Mouse (Mus musculus) megakaryocyte, adult 5-6 weeks (primary cell): ENCODE measurements around the gene Gpnmb. TPM values are rescaled to one million over a fixed set of nuclear protein-coding genes. Genes with fewer than 3 reads are reported as not detected.
A peak's percentile ranks its signal among the peaks of the same experiment; 100 is the strongest.

ENCODE experiments used
- ATAC-seq: 2 replicates; pipeline ENCODE4 v1.8.0; 2016; ENCODE audit warnings: mild to moderate bottlenecking, inconsistent platforms; ENCODE audit not compliant: poor library complexity, severe bottlenecking
- total RNA-seq, 2 experiments: library from RNA; stranded (forward) in 1 of 2; stranded (reverse) in 1 of 2; fragments of 153-499, 151-499 nt in 1 of 2; fragments of 221-1000, 200-1000 nt in 1 of 2; gene quantifications; 2 replicates each; pipeline versions ENCODE4 v1.2.3 to v1.2.4; 2015 to 2017

The Gpnmb gene
- total RNA-seq, 2 experiments from 2014 or later: 0.81 to 0.94 TPM

DNA sequence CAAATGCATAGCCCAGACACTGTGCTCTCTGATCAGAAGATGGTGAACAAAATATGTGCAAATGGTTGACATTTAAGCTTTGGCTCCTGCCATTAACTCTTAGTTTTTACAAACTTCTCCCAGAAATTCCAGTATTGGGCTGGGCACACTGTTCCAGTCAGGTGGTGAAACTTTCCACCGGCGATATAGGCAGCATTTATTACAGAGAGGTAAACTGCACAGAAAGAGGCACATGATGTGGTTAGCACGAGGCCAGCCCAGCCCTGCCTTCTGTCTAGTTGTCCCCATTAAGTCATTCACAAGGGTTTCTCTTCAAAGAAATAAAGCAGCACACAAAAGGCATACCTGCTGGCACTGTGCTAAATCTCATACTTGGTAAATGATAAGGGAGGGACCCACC lies 7.6 kb upstream of the Gpnmb start:
- ATAC-seq: no peak

DNA sequence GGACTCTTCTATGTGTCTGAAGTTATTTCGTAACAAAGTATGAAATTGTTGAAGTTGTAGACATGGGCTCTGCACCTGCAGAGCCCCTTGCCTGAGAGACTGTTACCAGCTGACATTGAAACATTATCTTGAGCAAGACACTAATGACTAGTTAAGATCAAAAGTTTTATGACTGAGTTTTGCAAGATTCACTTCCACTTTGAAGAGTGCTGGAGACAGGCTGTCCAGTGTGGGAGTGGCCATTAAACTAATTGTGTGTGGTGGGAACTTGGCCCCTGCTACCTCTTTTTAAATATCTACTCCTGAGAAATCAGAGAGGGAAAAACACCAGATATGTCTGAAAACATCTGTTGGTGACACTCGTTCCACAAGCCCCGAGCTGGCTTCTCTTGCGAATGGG lies 5.1 kb upstream of the Gpnmb start:
- ATAC-seq: peak; percentile 68

DNA sequence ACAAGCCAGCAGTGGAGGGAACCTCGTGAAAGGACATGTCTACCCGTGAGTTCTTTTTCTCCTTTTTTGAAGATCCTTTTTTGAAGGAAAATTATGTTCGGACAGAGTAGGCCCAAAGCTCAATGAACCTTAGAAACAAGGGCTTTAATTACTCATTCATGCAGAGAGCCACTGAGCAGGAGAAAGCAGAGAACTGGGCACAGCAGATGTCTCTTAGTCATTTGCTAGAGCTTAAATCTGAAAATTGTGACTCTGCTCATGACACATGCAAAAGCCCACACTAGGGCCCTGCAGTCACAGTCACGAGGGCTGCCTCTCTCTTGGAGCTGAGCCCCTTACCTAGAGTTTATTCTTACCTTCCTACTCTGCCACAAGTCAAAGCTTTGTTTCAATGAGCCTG lies 3.6 kb upstream of the Gpnmb start:
- no peak for ATAC-seq

GRCm38 (mm10) chr6:49037268-49037662 lies 919 bp downstream of the Gpnmb start:
- ATAC-seq: no peak

GRCm38 (mm10) chr6:49039470-49040180 lies 3.3 kb downstream of the Gpnmb start:
- ATAC-seq: peak; percentile 67

- no peak for ATAC-seq
These were observed 10.2 kb downstream of the Gpnmb start for GRCm38 (mm10) chr6:49046502-49046901.

DNA sequence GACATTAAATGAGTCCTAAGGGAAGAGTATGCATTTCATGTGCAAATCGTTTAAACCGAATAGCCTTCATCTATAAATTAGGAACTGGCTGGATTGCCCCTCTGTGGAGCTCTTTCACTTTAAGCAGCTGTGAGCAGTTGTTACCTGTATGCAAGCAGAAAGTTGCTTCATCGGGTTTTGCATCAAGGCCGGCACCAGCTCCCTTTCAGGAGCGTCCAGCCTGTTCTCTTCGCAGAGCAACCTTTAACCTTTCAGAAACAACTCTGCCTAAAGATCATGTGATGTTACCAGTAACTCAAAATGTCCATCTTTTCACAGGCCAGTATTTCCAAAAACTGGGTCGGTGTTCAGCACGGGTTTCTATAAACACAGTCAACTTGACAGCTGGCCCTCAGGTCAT lies 10.6 kb downstream of the Gpnmb start:
- no peak for ATAC-seq

DNA sequence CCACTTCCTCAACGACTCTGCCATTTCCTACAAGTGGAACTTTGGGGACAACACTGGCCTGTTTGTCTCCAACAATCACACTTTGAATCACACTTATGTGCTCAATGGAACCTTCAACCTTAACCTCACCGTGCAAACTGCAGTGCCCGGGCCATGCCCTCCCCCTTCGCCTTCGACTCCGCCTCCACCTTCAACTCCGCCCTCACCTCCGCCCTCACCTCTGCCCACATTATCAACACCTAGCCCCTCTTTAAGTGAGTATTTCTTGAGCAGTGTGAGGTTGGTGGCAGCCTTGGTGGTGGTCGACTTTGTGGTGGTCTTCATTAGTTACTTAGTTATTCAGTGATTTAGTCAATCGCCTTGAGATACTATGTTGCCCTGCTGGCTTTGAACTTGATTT lies 11.5 kb downstream of the Gpnmb start:
- ATAC-seq: no peak

DNA sequence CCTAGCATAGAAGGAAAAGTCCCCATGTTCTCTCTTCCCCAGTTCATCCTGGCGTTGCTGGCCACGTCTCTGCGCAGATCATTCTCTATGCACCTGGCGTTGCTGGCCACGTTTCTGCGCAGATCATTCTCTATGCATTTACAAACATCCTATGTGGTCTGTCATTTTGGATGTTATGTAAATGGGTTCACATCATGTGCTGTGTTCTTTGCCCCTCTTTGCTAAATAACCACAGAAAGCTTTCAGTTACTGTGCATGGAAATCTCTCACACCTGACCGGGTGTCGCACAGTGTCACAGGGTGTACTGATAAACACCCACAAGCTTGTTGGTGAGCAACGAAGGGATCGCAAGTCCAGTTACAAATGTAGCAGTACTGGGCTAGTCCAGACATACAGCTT lies 12.0 kb downstream of the Gpnmb start:
- ATAC-seq: no peak

DNA sequence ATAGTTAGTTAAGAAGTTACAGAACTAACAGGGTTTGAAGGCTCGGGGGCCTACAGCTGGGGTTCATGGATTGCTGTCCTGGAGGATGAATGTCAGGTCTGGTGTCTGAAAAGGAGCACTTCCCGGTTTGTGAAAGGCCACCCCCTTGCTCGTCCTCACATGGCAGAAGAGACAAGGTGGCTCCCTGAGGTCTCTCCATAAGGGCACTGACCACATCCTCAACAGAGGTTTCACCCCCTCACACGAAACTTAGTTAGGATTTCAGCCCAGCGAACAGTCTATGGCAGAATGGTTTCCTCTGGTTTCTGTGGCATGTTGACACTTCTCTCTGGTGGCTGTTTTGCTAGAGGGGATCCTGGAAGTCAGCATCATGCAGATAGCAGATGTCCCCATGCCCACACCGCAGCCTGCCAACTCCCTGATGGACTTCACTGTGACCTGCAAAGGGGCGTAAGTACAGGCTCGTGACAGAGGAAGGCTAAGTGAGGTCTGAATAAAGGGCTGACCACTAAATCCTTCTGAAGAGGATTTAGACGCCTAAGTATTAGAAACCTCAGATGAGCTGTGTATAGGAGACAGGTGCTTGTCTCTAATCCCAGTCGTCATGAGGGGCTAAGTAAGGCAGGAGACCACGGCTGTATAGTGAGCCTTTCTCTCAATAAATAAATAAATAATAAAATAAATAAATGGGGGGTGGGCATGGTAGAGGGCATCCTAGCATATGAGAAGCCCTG lies 14.5 kb downstream of the Gpnmb start:
- ATAC-seq: peak; percentile 60

DNA sequence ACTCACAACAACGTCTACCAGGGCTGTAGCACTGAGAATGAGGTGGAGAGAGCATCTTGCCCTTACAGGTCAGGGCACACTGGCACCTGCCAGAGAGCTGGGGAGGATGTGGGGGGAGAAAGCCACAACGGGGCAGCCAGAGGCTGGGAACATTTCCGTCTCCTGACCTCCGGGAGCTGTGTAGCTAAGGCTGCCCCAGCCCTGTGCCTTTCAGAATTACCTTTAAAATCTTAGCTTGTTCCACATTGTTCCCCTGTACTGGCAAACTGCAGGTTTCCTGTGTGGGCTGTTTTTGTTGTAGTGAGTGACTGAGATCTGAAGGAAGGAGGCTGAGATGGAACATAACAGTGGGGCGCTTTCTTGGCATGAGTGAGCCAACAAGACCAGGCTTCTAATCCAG lies 15.8 kb downstream of the Gpnmb start:
- no peak for ATAC-seq

- no peak for ATAC-seq
These were observed 18.9 kb downstream of the Gpnmb start for GRCm38 (mm10) chr6:49055256-49055733.

GRCm38 (mm10) chr6:49056009-49056408 lies 19.7 kb downstream of the Gpnmb start:
- ATAC-seq: no peak

GRCm38 (mm10) chr6:49057053-49058021 lies 21.0 kb downstream of the Gpnmb start:
- ATAC-seq: peak; percentile 91

GRCm38 (mm10) chr6:49068361-49068760 lies 32.0 kb downstream of the Gpnmb start:
- no peak for ATAC-seq

DNA sequence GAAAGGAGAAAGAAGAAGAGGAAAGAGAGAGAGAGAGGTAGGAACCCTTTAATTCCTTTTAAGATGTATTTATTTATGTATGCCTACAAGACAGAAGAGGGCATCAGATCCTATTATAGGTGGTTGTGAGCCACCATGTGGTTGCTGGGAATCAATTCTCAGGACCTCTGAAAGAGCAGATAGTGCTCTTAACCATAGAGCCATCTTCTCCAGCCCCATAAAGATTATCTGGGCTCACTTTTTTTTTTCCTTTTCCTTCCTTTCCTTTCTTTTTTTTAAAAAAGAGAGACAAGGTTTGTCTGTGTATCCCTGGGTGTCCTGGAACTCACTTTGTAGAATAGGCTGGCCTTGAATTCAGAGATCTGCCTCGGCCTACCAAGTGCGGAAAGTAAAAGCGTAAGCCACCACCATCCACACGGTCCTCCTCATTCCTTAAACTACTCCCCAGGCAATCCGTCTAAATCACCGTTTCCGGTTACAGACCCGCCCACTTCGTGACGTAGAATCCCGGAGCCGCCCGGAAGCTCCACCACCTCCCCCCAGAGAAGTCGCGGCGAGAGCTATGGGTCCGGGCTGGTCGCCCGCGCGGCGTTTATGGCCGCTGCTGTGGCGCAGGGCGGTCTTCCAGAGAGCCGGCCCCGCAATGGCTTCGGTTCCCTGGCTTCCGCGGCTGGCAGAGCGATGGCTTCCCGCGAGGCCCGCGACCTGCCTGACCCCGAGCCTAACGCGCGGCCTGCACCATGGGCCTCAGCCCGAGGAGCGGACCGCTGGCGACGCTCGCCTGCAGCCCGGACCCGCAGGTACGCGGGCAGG lies 37.2 kb downstream of the Gpnmb start, which contains the start of gene Malsu1:
TSS of gene Malsu1 (plus strand) at position 492 of the 813 bp plus-strand sequence.
- ATAC-seq: peak; percentile 99

GRCm38 (mm10) chr6:49074117-49074490 lies 37.8 kb downstream of the Gpnmb start:
- peak; percentile 20; the same call in 1 of the 2 replicates for ATAC-seq

- ATAC-seq: no peak
These were observed 41.5 kb downstream of the Gpnmb start for GRCm38 (mm10) chr6:49077894-49078293.

GRCm38 (mm10) chr6:49079313-49079712 lies 43.0 kb downstream of the Gpnmb start:
- no peak for ATAC-seq

- ATAC-seq: no peak
These were observed 46.7 kb downstream of the Gpnmb start for GRCm38 (mm10) chr6:49083008-49083407.
